Mouse (Mus musculus): ENCODE measurements at regions not wholly inside any gene's neighbourhood (a gene's known extent, or its start where the extent isn't known, plus 50 kb on each side); places are given as distances from the start of the nearest gene placed in this dataset.

GRCm38 (mm10) chr4:9096274-9096673 lies 857.4 kb upstream of the Car8 start:
- TF ChIP-seq GATA1 (IDR thresholded peaks at IDR 0.05; ENCODE audit: borderline replicate concordance, low read length) (no peak), FLI1 (IDR thresholded peaks at IDR 0.05; ENCODE audit: low read length) (no peak)

All from megakaryocyte, embryonic 14.5 days (primary cell).